Mouse (Mus musculus) hindbrain, embryonic 11.5 days (tissue): Measurements from ENCODE around the gene Upf2. TPM values are rescaled to one million over a fixed set of nuclear protein-coding genes. Genes with fewer than 3 reads are reported as not detected.

Experiments
- ATAC-seq: fragments of 200-750 bp; cut with Nextera tagmentation; 2 replicates; pipeline ENCODE4 v1.8.0; 2017; ENCODE audit warnings: mild to moderate bottlenecking, moderate TSS enrichment, moderate library complexity; ENCODE audit not compliant: low FRiP score
- DNase-seq: peaks from one replicate; pipeline ENCODE4 v3.0.0-alpha.2; 2015; ENCODE audit warnings: low spot score
- H3K27ac ChIP-seq: fragments of 300-500 bp; sonication (generic); 2 replicates; pipeline ENCODE4 v1.5.1; 2014; ENCODE audit warnings: mild to moderate bottlenecking, low read depth, low read length
- H3K27me3 ChIP-seq: fragments of 300-500 bp; sonication (generic); 2 replicates; pipeline ENCODE4 v1.6.1; 2014; ENCODE audit warnings: mild to moderate bottlenecking, low read length, moderate library complexity, mixed read lengths; ENCODE audit not compliant: control insufficient read depth, insufficient read depth
- H3K36me3 ChIP-seq: fragments of 300-500 bp; sonication (generic); 2 replicates; pipeline ENCODE4 v1.6.1; 2014; ENCODE audit warnings: mild to moderate bottlenecking, low read length, moderate library complexity, mixed read lengths; ENCODE audit not compliant: control insufficient read depth, insufficient read depth
- H3K4me1 ChIP-seq: fragments of 300-500 bp; sonication (generic); replicated peaks from 2 replicates; pipeline ENCODE4 v1.6.1; 2014; ENCODE audit warnings: low read length, mixed read lengths; ENCODE audit not compliant: control insufficient read depth, insufficient read depth
- H3K4me2 ChIP-seq: fragments of 300-500 bp; sonication (generic); replicated peaks from 2 replicates; pipeline ENCODE4 v1.6.1; 2014; ENCODE audit warnings: mild to moderate bottlenecking, low read depth, low read length
- H3K4me3 ChIP-seq: fragments of 300-500 bp; sonication (generic); 2 replicates; pipeline ENCODE4 v1.5.1; 2014; ENCODE audit warnings: low read depth, low read length
- H3K9ac ChIP-seq: fragments of 300-500 bp; sonication (generic); 2 replicates; pipeline ENCODE4 v1.6.1; 2014; ENCODE audit warnings: low read depth, low read length
- H3K9me3 ChIP-seq: fragments of 300-500 bp; sonication (generic); 2 replicates; pipeline ENCODE4 v1.6.1; 2016; ENCODE audit warnings: low read length; ENCODE audit not compliant: control insufficient read depth
- WGBS: fragments of 180-500 bp; shearing (Covaris S2); extraction: QIAGEN DNeasy Blood & Tissue Kit; methylation state at CpG from one replicate; pipeline ENCODE4 v1.1.7; 2014; 5-methylcytosine and 5-hydroxymethylcytosine counted together
- polyA plus RNA-seq: library from polyadenylated mRNA; unstranded; fragments of >200 nt; fragmentation: Nextera tagmentation; extraction: Ambion mirVana; gene quantifications from 2 replicates; pipeline ENCODE4 v1.2.1, GENCODE M21; 2014

The Upf2 gene
- polyA plus RNA-seq, result 11.9 and 14.4 TPM in 2 replicates

DNA sequence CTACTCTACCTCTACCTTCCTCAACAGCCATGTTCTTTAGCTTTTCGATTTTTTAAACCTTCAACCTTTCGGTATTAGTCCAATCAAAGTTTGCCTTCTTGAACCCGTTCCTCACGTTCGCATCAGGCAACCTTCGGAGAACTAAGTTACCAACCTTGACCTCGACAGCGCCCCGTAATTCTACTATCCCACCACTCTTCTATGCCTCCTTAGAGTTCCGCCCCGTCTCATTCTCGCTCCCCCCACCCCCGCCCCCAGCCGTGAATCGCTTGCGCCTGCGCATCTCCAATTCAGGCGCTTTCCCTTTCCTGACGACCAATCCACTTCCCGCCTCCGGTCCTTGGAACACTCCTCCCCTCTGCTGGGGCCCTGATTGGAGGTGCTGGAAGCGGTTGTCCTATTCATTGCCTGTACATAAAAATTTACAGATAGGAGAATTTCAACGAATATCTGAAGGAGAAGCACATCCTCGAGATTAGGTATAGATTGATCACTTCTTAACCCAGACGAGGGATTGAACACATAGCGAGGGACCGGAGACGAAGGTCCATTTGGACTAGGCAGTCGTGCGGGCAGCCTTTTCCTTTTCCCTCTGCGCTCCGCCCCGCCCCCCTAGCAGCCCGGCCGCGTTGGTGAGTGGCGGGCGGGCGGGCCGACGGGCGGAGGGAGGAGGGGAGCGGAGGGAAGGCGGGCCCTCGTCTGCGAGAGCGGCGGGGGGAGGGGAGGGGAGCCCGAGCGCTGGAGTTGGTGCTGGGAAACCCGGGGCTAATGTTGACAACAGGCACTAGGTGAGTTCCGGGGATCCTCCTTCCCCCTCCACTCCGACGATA is at the start of gene Upf2:
Gene Upf2 (plus strand): TSS at position 704 of the 830 bp plus-strand sequence.
- H3K36me3 ChIP-seq, result no peaks in the 10 kb centered on the region
- under 1% methylated on average over 41 of the region's 54 CpGs for WGBS
- peak within 1 kb of the TSS; percentile 90 for H3K4me3 ChIP-seq
- peak within 1 kb of the TSS; percentile 86 for H3K4me2 ChIP-seq
- DNase-seq (peak; percentile 95), ATAC-seq (peak; percentile 97)
- peak within 1 kb of the TSS; percentile 80 for H3K27ac ChIP-seq
- H3K27me3 ChIP-seq, result no peaks in the 10 kb centered on the region
- H3K9ac ChIP-seq, result peak within 1 kb of the TSS; percentile 93
- no peaks in the 10 kb centered on the region for H3K4me1 ChIP-seq
- no peaks in the 10 kb centered on the region for H3K9me3 ChIP-seq

DNA sequence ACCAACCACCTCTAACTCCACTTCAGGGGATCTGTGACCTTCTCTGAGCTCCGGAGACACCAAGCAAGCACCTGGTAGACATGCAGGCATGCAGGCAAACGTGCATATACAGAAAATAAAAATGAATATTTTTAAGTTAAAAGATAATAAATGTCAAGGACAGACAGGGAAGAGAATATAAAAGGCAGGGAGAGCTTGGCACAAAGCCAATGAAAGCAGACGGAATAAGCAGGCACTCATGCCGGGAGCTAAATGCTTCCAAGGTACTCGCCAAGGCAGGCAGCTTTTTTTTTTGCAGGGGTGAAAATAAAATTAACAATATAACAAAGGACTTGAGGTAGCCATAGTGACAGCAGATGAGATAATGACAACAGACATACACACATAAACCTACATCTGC is 45.2 kb upstream of the Upf2 start:
- Histone ChIP-seq H3K4me3 (no peak overlapping the region), H3K36me3 (no peaks in the 10 kb centered on the region), H3K4me1 (no peaks in the 10 kb centered on the region), H3K9ac (no peak overlapping the region), H3K4me2 (no peak overlapping the region), H3K27me3 (no peaks in the 10 kb centered on the region), H3K9me3 (no peaks in the 10 kb centered on the region), H3K27ac (no peak overlapping the region)
- ATAC-seq (no peak), DNase-seq (no peak)
- 76% methylated on average over 5 of the region's 5 CpGs for WGBS

- Histone ChIP-seq H3K4me2 (no peak overlapping the region), H3K27me3 (no peaks in the 10 kb centered on the region), H3K4me3 (no peak overlapping the region), H3K27ac (no peak overlapping the region), H3K4me1 (no peaks in the 10 kb centered on the region), H3K36me3 (no peaks in the 10 kb centered on the region), H3K9ac (no peak overlapping the region), H3K9me3 (no peaks in the 10 kb centered on the region)
- WGBS, result 50% methylated on average over 3 of the region's 3 CpGs
- ATAC-seq, result no peak
- DNase-seq, result peak; percentile 68
These were observed 44.6 kb upstream of the Upf2 start for GRCm38 (mm10) chr2:5906625-5907024.

DNA sequence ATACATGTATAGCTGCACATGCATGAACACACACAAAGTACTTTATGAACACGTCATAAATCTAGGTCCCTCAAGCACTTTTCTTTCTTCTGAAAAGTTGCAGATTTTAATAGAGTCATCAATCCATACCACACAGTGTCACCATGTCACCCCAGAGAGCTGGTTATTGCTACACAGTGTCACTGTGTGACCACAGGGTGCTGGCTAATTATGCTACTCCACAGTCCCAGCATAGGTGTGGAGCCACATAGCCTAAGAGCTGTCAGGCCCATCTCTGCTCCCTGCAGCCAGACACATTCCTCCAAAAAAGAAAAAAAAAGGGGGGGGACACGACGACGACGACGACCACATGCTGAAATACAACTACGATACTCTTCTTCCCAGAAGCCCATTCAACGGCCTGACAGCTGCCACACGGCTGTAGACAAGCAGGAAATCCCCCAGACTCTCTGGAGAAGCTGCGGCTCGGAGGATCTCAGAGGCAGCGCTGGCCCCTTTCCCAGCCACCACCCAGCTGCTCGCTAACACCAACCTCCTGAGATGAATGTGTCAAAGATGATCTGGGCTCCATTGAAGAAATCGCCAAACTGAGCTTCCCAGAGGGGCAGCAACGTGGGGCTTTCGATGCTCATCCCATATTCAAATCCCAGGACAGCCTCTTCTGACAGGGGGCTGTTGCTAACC is 39.8 kb upstream of the Upf2 start:
- Histone ChIP-seq H3K4me3 (no peak overlapping the region), H3K4me1 (no peaks in the 10 kb centered on the region), H3K9ac (no peak overlapping the region), H3K27me3 (no peaks in the 10 kb centered on the region), H3K27ac (no peak overlapping the region), H3K9me3 (no peaks in the 10 kb centered on the region), H3K4me2 (no peak overlapping the region), H3K36me3 (no peaks in the 10 kb centered on the region)
- WGBS, result 68% methylated on average over 16 of the region's 16 CpGs
- DNase-seq, result no peak
- ATAC-seq, result no peak

DNA sequence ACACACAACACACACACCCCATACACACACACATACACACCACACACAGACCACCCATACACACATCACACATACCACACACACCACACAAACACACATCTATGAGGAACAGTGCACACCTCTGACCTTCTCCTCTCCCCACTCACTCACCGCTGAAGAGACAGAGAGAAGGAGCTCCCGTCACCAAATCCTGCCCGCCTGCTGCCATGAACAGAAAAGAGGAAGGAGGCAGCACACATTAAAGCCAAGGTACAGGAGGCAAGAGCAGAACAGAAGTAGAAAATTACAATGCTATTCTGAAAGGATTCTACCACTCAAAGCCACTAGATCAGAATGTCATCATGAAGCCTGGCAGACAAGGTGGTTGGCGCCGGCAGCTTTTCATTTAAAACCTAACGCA is 28.4 kb upstream of the Upf2 start:
- Histone ChIP-seq H3K4me1 (no peaks in the 10 kb centered on the region), H3K4me2 (no peak overlapping the region), H3K9me3 (no peaks in the 10 kb centered on the region), H3K36me3 (no peaks in the 10 kb centered on the region), H3K27me3 (no peaks in the 10 kb centered on the region), H3K4me3 (no peak overlapping the region), H3K9ac (no peak overlapping the region), H3K27ac (no peak overlapping the region)
- no peak for DNase-seq
- WGBS, result 87% methylated on average over 6 of the region's 6 CpGs
- ATAC-seq, result no peak

- no peak overlapping the region for H3K27ac ChIP-seq
- H3K4me2 ChIP-seq, result no peak overlapping the region
- ATAC-seq (no peak), DNase-seq (no peak)
- H3K27me3 ChIP-seq, result no peaks in the 10 kb centered on the region
- H3K9me3 ChIP-seq, result no peaks in the 10 kb centered on the region
- 76% methylated on average over 9 of the region's 9 CpGs for WGBS
- H3K9ac ChIP-seq, result no peak overlapping the region
- H3K36me3 ChIP-seq, result no peaks in the 10 kb centered on the region
- H3K4me1 ChIP-seq, result no peaks in the 10 kb centered on the region
- no peak overlapping the region for H3K4me3 ChIP-seq
These were observed 27.5 kb upstream of the Upf2 start for GRCm38 (mm10) chr2:5923786-5924185.

DNA sequence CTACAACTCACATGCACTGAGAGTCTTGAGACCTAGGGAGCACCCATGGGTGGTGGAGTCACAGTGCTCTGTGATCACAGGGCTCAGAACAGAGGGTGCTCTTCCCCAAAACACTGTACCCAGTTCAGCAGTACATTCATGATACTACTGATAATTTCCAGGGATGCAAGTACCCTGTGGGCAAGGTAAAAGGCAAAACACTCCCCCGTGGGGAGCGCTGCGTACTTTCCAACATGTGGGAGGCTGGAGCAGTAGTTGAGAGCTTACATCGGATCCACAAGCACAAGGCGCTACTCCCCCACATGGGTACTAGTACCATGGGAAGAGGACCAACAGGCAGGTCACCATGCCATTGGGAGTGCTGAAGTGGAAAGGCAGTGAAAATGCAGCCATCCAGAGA is 23.8 kb upstream of the Upf2 start:
- no peak overlapping the region for H3K4me3 ChIP-seq
- no peak overlapping the region for H3K4me2 ChIP-seq
- H3K4me1 ChIP-seq, result no peaks in the 10 kb centered on the region
- no peaks in the 10 kb centered on the region for H3K27me3 ChIP-seq
- WGBS, result 93% methylated on average over 5 of the region's 5 CpGs
- no peak for ATAC-seq
- H3K27ac ChIP-seq, result no peak overlapping the region
- no peaks in the 10 kb centered on the region for H3K9me3 ChIP-seq
- H3K36me3 ChIP-seq, result no peaks in the 10 kb centered on the region
- H3K9ac ChIP-seq, result no peak overlapping the region
- no peak for DNase-seq

DNA sequence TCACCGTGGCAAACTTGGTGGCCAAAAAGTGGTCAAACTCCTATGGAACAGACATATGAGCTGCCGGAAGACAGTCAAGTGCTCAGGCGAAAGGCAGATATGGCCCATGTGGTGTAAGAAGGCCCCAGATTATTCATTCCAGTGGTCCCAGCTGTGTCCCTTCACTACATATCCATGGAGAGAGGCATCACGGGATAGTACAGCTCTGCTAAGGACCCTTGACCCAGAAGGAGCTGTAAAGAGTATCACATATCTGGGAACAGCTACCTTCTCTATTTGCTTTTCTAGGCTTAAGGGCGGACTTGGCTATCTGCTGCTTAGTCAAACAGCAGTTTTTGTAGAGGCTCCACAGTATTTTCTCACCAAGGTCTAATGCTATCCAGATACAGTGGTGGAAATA is 21.5 kb upstream of the Upf2 start:
- 92% methylated on average over 5 of the region's 5 CpGs for WGBS
- no peak overlapping the region for H3K27ac ChIP-seq
- DNase-seq (no peak), ATAC-seq (no peak)
- H3K9me3 ChIP-seq, result no peaks in the 10 kb centered on the region
- H3K4me1 ChIP-seq, result no peaks in the 10 kb centered on the region
- H3K36me3 ChIP-seq, result no peaks in the 10 kb centered on the region
- H3K27me3 ChIP-seq, result no peaks in the 10 kb centered on the region
- no peak overlapping the region for H3K9ac ChIP-seq
- H3K4me2 ChIP-seq, result no peak overlapping the region
- no peak overlapping the region for H3K4me3 ChIP-seq
